Mouse (Mus musculus) bone marrow, adult 2 months (tissue): Measurements from ENCODE around the gene Lingo1.

Experiments
- CTCF ChIP-seq: fragments of 200-500 bp; IDR thresholded peaks from 2 replicates; pipeline ENCODE4 v1.5.1; 2011; ENCODE audit warnings: low read length, control low read depth; ENCODE audit not compliant: control insufficient read depth, insufficient read depth
- POLR2A ChIP-seq: fragments of 200-500 bp; IDR thresholded peaks from 2 replicates; pipeline ENCODE4 v1.6.1; 2011; ENCODE audit warnings: low read depth, mild to moderate bottlenecking, control low read depth, low read length, borderline replicate concordance; ENCODE audit not compliant: control insufficient read depth

GRCm38 (mm10) chr9:56807990-56808389 lies 11.7 kb upstream of the Lingo1 start:
- TF ChIP-seq CTCF (no peak), POLR2A (no peak)
